In genomic region chr6:84472287-84472686, GRCm38 (mm10) we compare ENCODE assay signal across 15 mouse cellular contexts.
DNase-seq lines count a peak whose midpoint lies in the region; ATAC-seq and TF ChIP-seq lines count a peak whose summit lies in the region.
"Had no signal": no experiment of that assay in that cellular context is flagged by ENCODE, and none has a peak within 500 bp of the region (broad histone marks: within the 10 kb centered on the region; RNA-seq: fewer than 3 reads in every experiment).

No protein-coding gene starts in this region.

- no peak overlapping the region for H3K4me3 ChIP-seq in hindbrain, postnatal 0 days (ENCODE audit: low read length)
- H3K4me3 ChIP-seq in hindbrain, embryonic 12.5 days = no peak overlapping the region
- no peak overlapping the region for H3K4me3 ChIP-seq in forebrain, embryonic 16.5 days (replicated peaks; ENCODE audit: low read length)
- H3K4me3 ChIP-seq: embryonic facial prominence, embryonic 13.5 days; forebrain, embryonic 12.5 days had no signal

- H3K36me3 ChIP-seq in hindbrain, postnatal 0 days (ENCODE audit: insufficient read depth, low read length) = no peaks in the 10 kb centered on the region
- H3K36me3 ChIP-seq in hindbrain, embryonic 12.5 days = no peaks in the 10 kb centered on the region
- H3K36me3 ChIP-seq in forebrain, embryonic 16.5 days (ENCODE audit: control insufficient read depth, insufficient read depth) = no peaks in the 10 kb centered on the region
- H3K36me3 ChIP-seq: embryonic facial prominence, embryonic 13.5 days; forebrain, embryonic 12.5 days had no signal

- no peak for ATAC-seq in hindbrain, postnatal 0 days
- ATAC-seq in hindbrain, embryonic 12.5 days (ENCODE audit: low FRiP score) = no peak
- ATAC-seq in forebrain, embryonic 16.5 days = no peak

- no peak overlapping the region for H3K27ac ChIP-seq in hindbrain, postnatal 0 days
- H3K27ac ChIP-seq in hindbrain, embryonic 12.5 days = no peak overlapping the region
- no peak overlapping the region for H3K27ac ChIP-seq in forebrain, embryonic 16.5 days (ENCODE audit: low read length)
- H3K27ac ChIP-seq: embryonic facial prominence, embryonic 13.5 days; forebrain, embryonic 12.5 days had no signal

- H3K9me3 ChIP-seq in hindbrain, postnatal 0 days (ENCODE audit: low read length) = no peaks in the 10 kb centered on the region
- H3K9me3 ChIP-seq in hindbrain, embryonic 12.5 days (replicated peaks) = no peaks in the 10 kb centered on the region
- no peaks in the 10 kb centered on the region for H3K9me3 ChIP-seq in forebrain, embryonic 16.5 days (ENCODE audit: control insufficient read depth, low read length)
- H3K9me3 ChIP-seq: embryonic facial prominence, embryonic 13.5 days; forebrain, embryonic 12.5 days had no signal

- H3K4me2 ChIP-seq in hindbrain, postnatal 0 days (ENCODE audit: low read depth, low read length) = no peak overlapping the region
- no peak overlapping the region for H3K4me2 ChIP-seq in hindbrain, embryonic 12.5 days (replicated peaks)
- H3K4me2 ChIP-seq in forebrain, embryonic 16.5 days (ENCODE audit: low read length) = no peak overlapping the region
- H3K4me2 ChIP-seq: embryonic facial prominence, embryonic 13.5 days; forebrain, embryonic 12.5 days had no signal

- WGBS in hindbrain, postnatal 0 days = 25% methylated on average over 3 of the region's 3 CpGs
- WGBS in hindbrain, embryonic 12.5 days = 30% methylated on average over 3 of the region's 3 CpGs
- 29% methylated on average over 3 of the region's 3 CpGs for WGBS in forebrain, embryonic 16.5 days

- peaks cover 5% of the 10 kb centered on the region for H3K4me1 ChIP-seq in hindbrain, postnatal 0 days (ENCODE audit: insufficient read depth, low read length)
- H3K4me1 ChIP-seq in hindbrain, embryonic 12.5 days = peaks cover 9% of the 10 kb centered on the region
- H3K4me1 ChIP-seq in forebrain, embryonic 16.5 days (replicated peaks; ENCODE audit: control insufficient read depth, insufficient read depth, low read length) = peaks cover 5% of the 10 kb centered on the region; the same call in 1 of the 2 replicates
- H3K4me1 ChIP-seq: forebrain, embryonic 12.5 days had no signal

- intact Hi-C loops in left cerebral cortex, postnatal 10 days (cut with DNase I) = no loop called here

- H3K9ac ChIP-seq in hindbrain, postnatal 0 days (replicated peaks; ENCODE audit: low read length) = no peak overlapping the region
- H3K9ac ChIP-seq in hindbrain, embryonic 12.5 days = no peak overlapping the region
- H3K9ac ChIP-seq in forebrain, embryonic 16.5 days (replicated peaks; ENCODE audit: low read depth, low read length) = no peak overlapping the region
- H3K9ac ChIP-seq: embryonic facial prominence, embryonic 13.5 days; forebrain, embryonic 12.5 days had no signal

- no peak for DNase-seq in hindbrain, postnatal 0 days (ENCODE audit: low spot score)
- peak; percentile 41 for DNase-seq in 3T3-L1 (ENCODE audit: low read depth, low spot score)
- peak; percentile 21 for DNase-seq in 416B (ENCODE audit: low read depth)
- DNase-seq in brain, adult 2 months (ENCODE audit: low read depth, low spot score) = peak; percentile 25
- DNase-seq in right cerebral cortex, adult 18-20 months = no peak
- no peak for DNase-seq in left cerebral cortex, postnatal 10 days (ENCODE audit: extremely low spot score in 1 of 2, low spot score in 2 of 2)
- DNase-seq: gastrocnemius, postnatal 14 days; layer of hippocampus, postnatal 36 days; lung, postnatal 4 days; retina, postnatal 1 day; thymus, adult 2 months had no signal

- TF ChIP-seq CTCF in hindbrain, postnatal 0 days (IDR thresholded peaks at IDR 0.05; ENCODE audit: low read depth) = peak; percentile 41

- H3K27me3 ChIP-seq in hindbrain, postnatal 0 days (ENCODE audit: insufficient read depth, low read length) = no peaks in the 10 kb centered on the region
- H3K27me3 ChIP-seq in hindbrain, embryonic 12.5 days = no peaks in the 10 kb centered on the region
- H3K27me3 ChIP-seq in forebrain, embryonic 16.5 days (replicated peaks; ENCODE audit: control insufficient read depth, insufficient read depth, low read length) = no peaks in the 10 kb centered on the region
- H3K27me3 ChIP-seq: embryonic facial prominence, embryonic 13.5 days; forebrain, embryonic 12.5 days had no signal

Comparison
In these comparisons a context has a peak if more than half of its experiments do, and no peak if none do; other contexts are left out.
1. DNase-seq: peak in 3T3-L1 (single experiment), 416B (single experiment) and brain, adult 2 months (single experiment); none in hindbrain, postnatal 0 days (single experiment), right cerebral cortex, adult 18-20 months (single experiment) and left cerebral cortex, postnatal 10 days (0 of 2).